Mouse (Mus musculus) lung, postnatal 25 days (tissue): ENCODE measurements around the gene Clk1.

Source experiments
- DNase-seq: peaks from one replicate; pipeline ENCODE4 v3.0.0; 2022; ENCODE audit warnings: low spot score

Clk1 gene

GRCm38 (mm10) chr1:58423371-58424248 is at the start of gene Clk1:
Gene Clk1, minus strand, starts transcription at chr1:58424066.
- DNase-seq, result peak; percentile 98

- no peak for DNase-seq
These were observed 41.7 kb upstream of the Clk1 start for GRCm38 (mm10) chr1:58465561-58465960.

GRCm38 (mm10) chr1:58465042-58465441 is 41.2 kb upstream of the Clk1 start:
- DNase-seq, result no peak

GRCm38 (mm10) chr1:58463935-58464334 is 40.1 kb upstream of the Clk1 start:
- no peak for DNase-seq

GRCm38 (mm10) chr1:58460566-58460965 is 36.7 kb upstream of the Clk1 start:
- no peak for DNase-seq

- no peak for DNase-seq
These were observed 35.0 kb upstream of the Clk1 start for GRCm38 (mm10) chr1:58458867-58459266.

GRCm38 (mm10) chr1:58458175-58458574 is 34.3 kb upstream of the Clk1 start:
- peak; percentile 17 for DNase-seq

GRCm38 (mm10) chr1:58454316-58454715 is 30.4 kb upstream of the Clk1 start:
- DNase-seq, result no peak

GRCm38 (mm10) chr1:58448396-58448795 is 24.5 kb upstream of the Clk1 start:
- DNase-seq, result no peak

GRCm38 (mm10) chr1:58447766-58448165 is 23.9 kb upstream of the Clk1 start:
- no peak for DNase-seq

GRCm38 (mm10) chr1:58445861-58446260 is 22.0 kb upstream of the Clk1 start:
- no peak for DNase-seq

GRCm38 (mm10) chr1:58445143-58445722 is 21.4 kb upstream of the Clk1 start, which contains the start of the genes Nif3l1 and Ppil3:
Gene Nif3l1, plus strand, starts transcription at chr1:58445151.
Gene Ppil3, minus strand, starts transcription at chr1:58445486.
- peak; percentile 89 for DNase-seq

GRCm38 (mm10) chr1:58444691-58445090 is 20.8 kb upstream of the Clk1 start:
- no peak for DNase-seq

- no peak for DNase-seq
These were observed 685 bp upstream of the Clk1 start for GRCm38 (mm10) chr1:58424551-58424950.

- peak; percentile 89 for DNase-seq
These were observed 987 bp downstream of the Clk1 start for GRCm38 (mm10) chr1:58422879-58423278.

- DNase-seq, result no peak
These were observed 2.9 kb downstream of the Clk1 start for GRCm38 (mm10) chr1:58420961-58421360.

- DNase-seq, result no peak
These were observed 3.8 kb downstream of the Clk1 start for GRCm38 (mm10) chr1:58420032-58420431.

GRCm38 (mm10) chr1:58416048-58416447 is 7.8 kb downstream of the Clk1 start:
- no peak for DNase-seq

- DNase-seq, result no peak
These were observed 8.4 kb downstream of the Clk1 start for GRCm38 (mm10) chr1:58415442-58415841.

GRCm38 (mm10) chr1:58410776-58411175 is 13.1 kb downstream of the Clk1 start:
- DNase-seq, result no peak

GRCm38 (mm10) chr1:58410198-58410588 is 13.7 kb downstream of the Clk1 start:
- DNase-seq, result no peak

- no peak for DNase-seq
These were observed 14.2 kb downstream of the Clk1 start for GRCm38 (mm10) chr1:58409553-58410197.

GRCm38 (mm10) chr1:58408141-58408540 is 15.7 kb downstream of the Clk1 start:
- DNase-seq, result no peak
